Mouse (Mus musculus) limb, embryonic 10.5 days (tissue): ENCODE measurements around the gene Gse1. TPM values are rescaled to one million over a fixed set of nuclear protein-coding genes. Genes with fewer than 3 reads are reported as not detected.

Source experiments
- DNase-seq: peaks from one replicate; pipeline ENCODE4 v3.0.0-alpha.2; 2017; ENCODE audit warnings: low spot score
- H3K27ac ChIP-seq: fragments of 300-500 bp; sonication (generic); 2 replicates; pipeline ENCODE4 v1.5.1; 2016; ENCODE audit warnings: mild to moderate bottlenecking
- H3K27me3 ChIP-seq: fragments of 300-500 bp; sonication (generic); 2 replicates; pipeline ENCODE4 v1.6.1; 2016; ENCODE audit warnings: low read depth, mild to moderate bottlenecking; ENCODE audit not compliant: poor library complexity, severe bottlenecking
- H3K36me3 ChIP-seq: fragments of 300-500 bp; sonication (generic); 2 replicates; pipeline ENCODE4 v1.6.1; 2016; ENCODE audit warnings: mild to moderate bottlenecking, moderate library complexity
- H3K4me1 ChIP-seq: fragments of 300-500 bp; sonication (generic); 2 replicates; pipeline ENCODE4 v1.6.1; 2016
- H3K4me3 ChIP-seq: fragments of 300-500 bp; sonication (generic); 2 replicates; pipeline ENCODE4 v1.5.1; 2016; ENCODE audit warnings: mild to moderate bottlenecking, moderate library complexity
- H3K9me3 ChIP-seq: fragments of 300-500 bp; sonication (generic); replicated peaks from 2 replicates; pipeline ENCODE4 v1.6.1; 2016; ENCODE audit warnings: mild to moderate bottlenecking
- WGBS: fragments of 180-500 bp; shearing (Covaris S2); methylation state at CpG from one replicate; pipeline ENCODE4 v1.1.7; 2016; 5-methylcytosine and 5-hydroxymethylcytosine counted together
- polyA plus RNA-seq: library from polyadenylated mRNA; unstranded; fragments of >200 nt; fragmentation: Nextera tagmentation; extraction: Ambion mirVana; gene quantifications from 2 replicates; pipeline ENCODE4 v1.2.1, GENCODE M21; 2016

The Gse1 gene
- polyA plus RNA-seq, 1 experiment from 2014 or later = 6.7 TPM

DNA sequence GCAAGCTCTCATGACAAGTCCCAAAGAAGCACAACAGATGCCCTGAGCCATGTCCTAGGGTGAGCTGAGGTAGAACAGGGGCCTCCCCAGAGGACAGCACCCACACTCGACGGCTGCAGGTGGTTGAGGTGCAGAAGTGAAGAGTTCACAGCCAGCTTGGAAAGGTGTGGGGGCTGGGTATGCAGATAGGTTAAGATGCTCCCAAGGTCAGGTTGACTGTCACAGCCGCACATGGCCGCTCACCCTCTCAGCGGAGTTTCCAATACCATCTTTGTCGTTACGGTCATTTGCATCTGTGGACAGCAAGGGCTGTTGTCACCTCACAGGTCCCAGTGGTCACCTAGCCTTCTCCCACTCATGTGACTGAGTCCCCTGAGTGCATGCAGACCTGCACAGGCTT, 162.3 kb downstream of the Gse1 start:
- no peak for DNase-seq
- no peaks in the 10 kb centered on the region for H3K36me3 ChIP-seq
- peaks cover 50% of the 10 kb centered on the region for H3K27me3 ChIP-seq
- H3K4me1 ChIP-seq = peaks cover 60% of the 10 kb centered on the region
- no peaks in the 10 kb centered on the region for H3K9me3 ChIP-seq
- 91% methylated on average over 7 of the region's 7 CpGs for WGBS
- H3K4me3 ChIP-seq = no peak overlapping the region
- no peak overlapping the region for H3K27ac ChIP-seq

DNA sequence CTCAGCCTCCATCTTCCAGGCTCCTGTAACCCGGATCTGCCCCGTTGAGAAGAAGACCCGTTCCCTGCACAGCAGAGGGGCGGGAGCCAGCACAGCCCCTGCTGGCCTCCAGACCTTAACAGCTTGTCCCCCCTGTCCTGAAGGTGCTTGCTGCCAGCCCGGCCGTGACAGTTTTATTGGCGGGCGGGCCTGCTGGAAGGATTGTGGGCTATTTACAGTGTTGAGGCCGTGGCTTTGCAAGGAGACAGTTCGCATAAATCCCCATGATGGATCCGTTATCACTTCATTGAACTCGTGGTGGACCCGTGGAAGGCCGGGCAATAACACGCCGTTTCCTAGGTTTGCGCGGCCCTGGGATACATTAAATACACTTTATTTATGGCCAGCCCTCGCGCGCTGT, 163.6 kb downstream of the Gse1 start:
- no peak overlapping the region for H3K27ac ChIP-seq
- peaks cover 58% of the 10 kb centered on the region for H3K4me1 ChIP-seq
- peak overlapping the region; percentile 8 for H3K4me3 ChIP-seq
- no peaks in the 10 kb centered on the region for H3K9me3 ChIP-seq
- H3K36me3 ChIP-seq = no peaks in the 10 kb centered on the region
- WGBS = 13% methylated on average over 21 of the region's 21 CpGs
- DNase-seq = no peak
- H3K27me3 ChIP-seq = peaks cover 51% of the 10 kb centered on the region

DNA sequence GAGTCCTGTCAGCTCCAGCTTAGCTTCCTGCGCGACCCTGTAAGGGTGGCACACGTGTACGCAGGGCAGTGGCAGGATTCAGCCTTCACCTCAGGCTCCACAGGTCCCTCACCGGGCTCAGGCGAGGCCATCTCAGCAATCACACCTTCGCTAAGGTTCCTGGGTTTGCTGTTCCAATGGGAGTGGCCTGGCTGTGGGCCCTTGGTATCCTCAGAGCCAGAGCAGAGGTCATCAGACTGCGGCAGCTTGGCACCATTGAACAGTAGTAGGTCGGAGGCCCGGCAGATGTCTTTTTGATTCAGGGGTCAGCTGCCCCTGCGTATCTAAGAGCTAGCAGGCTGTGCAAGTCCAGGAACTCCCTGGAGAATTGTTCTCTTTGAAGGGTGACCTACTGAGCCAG, 164.8 kb downstream of the Gse1 start:
- H3K4me1 ChIP-seq = peaks cover 59% of the 10 kb centered on the region
- no peaks in the 10 kb centered on the region for H3K36me3 ChIP-seq
- no peak for DNase-seq
- H3K4me3 ChIP-seq = no peak overlapping the region
- no peaks in the 10 kb centered on the region for H3K9me3 ChIP-seq
- WGBS = 78% methylated on average over 11 of the region's 11 CpGs
- no peak overlapping the region for H3K27ac ChIP-seq
- peaks cover 54% of the 10 kb centered on the region for H3K27me3 ChIP-seq

DNA sequence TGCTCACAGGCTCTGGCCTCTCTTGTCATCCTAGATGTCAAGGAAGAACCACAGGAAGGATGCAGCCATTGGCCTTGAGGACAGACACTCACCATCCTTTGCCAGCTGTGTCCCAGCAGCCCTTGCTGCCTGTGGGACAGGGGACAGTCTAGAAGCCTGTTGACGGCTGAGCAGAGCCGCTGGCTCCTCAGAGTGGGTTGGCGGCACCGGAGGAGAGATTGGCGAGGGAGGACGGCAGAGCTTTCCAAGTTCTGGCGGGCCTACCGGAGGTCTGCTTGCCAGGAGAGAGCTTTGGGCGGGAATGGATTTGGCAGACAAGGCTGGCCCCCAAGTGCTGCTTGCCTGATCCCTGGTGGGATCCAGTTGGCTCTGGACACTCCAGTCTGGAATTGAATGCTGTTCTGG, 165.6 kb downstream of the Gse1 start:
- WGBS = 85% methylated on average over 9 of the region's 9 CpGs

DNA sequence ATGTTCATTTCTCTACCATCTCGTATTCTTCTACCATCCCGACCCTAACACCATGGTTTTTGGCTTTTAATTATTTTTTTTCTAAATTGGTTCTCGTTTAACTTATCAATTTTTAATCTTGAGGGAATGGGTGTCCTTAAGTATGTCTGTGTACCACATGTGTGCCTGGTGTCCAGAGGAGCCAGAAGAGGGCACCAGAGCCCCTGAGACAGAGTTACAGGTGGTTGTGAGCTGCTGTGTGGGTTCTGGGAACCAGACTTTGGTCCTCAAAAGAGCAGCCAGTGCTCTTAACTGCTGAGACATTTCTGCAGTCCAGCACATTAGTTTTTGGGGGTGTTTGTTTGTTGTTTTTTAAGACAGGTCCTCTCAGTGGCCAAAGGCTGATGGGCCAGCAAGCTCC, 167.6 kb downstream of the Gse1 start:
- 89% methylated on average over 3 of the region's 3 CpGs for WGBS
- no peak overlapping the region for H3K27ac ChIP-seq
- no peak for DNase-seq

More for the DNA sequence above, 165.6 kb downstream of the Gse1 start:
- H3K4me1 ChIP-seq = peaks cover 65% of the 10 kb centered on the region
- DNase-seq = no peak
- H3K27ac ChIP-seq = peak overlapping the region; percentile 4; the same call in 1 of the 2 replicates
- no peaks in the 10 kb centered on the region for H3K9me3 ChIP-seq
- peaks cover 55% of the 10 kb centered on the region for H3K27me3 ChIP-seq
- no peaks in the 10 kb centered on the region for H3K36me3 ChIP-seq
- no peak overlapping the region for H3K4me3 ChIP-seq

DNA sequence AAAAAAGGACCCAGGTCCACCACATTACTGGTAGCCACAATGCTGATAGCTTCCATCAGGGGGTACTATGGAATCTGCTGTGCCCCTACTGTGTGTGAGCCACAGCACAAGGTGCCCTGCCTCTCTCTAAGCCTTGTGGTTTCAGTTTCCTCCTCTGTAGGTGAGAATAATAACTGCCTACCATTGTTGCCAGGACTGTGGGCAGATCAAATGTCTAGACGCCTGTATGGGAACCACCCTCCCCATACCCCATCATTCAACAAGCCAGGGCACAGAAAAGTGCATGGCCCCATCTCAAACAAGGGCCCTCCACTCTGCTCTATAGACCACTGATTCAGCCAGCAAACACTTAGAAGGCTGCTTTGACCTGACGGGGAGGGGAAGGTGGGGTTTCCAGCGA, 168.5 kb downstream of the Gse1 start:
- no peak overlapping the region for H3K27ac ChIP-seq
- 63% methylated on average over 3 of the region's 3 CpGs for WGBS
- no peaks in the 10 kb centered on the region for H3K9me3 ChIP-seq
- no peak overlapping the region for H3K4me3 ChIP-seq
- peaks cover 66% of the 10 kb centered on the region for H3K4me1 ChIP-seq
- no peak for DNase-seq
- no peaks in the 10 kb centered on the region for H3K36me3 ChIP-seq
- H3K27me3 ChIP-seq = peaks cover 57% of the 10 kb centered on the region

More for the DNA sequence above, 167.6 kb downstream of the Gse1 start:
- Histone ChIP-seq H3K4me1 (peaks cover 71% of the 10 kb centered on the region), H3K36me3 (no peaks in the 10 kb centered on the region), H3K4me3 (no peak overlapping the region), H3K27me3 (peaks cover 63% of the 10 kb centered on the region), H3K9me3 (no peaks in the 10 kb centered on the region)

DNA sequence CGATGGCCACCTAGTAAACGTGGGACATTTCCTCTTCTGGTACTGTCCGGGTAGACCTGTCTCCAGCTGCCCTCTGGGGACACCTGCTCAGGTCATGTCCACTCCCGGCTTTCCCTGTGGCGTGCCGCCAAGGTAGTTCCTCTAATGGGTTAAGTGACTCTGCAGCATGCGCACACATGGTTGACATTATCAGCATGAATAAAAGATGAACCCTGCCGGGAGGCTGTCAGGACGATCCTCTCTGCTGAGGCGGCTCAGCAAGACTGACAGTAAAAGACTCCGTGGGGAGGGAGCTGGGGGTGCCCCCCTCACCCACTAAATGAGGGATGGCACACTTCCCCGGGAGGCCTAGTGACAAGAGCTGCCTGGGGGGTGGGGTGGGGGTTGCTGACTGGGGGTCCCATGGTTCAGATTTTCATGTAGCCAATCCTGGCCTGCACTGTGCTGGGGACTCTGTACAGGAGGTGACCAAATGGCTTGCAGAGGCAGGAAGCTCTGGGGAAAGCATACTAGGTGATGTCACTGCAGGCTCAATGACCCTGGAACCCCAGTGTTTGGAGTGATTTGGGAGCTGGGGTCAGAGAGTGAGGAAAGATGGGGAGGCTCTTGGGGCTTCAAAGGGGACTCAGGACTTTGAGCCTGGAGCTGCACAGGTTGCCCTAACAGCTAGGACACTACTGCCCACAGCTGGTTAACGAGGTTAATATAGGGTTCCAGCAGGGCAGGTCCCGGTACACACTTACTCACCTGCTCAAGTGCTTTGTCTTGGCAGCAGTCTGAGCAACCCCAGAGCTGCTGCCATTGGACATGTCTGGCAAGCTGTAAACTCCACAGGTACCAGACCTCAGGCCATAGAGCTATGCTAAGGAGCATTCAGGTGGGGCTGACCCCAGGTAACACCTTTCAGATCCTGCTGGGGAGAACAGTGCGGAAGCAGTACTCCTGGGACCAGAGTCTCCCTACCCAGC, 169.5 kb downstream of the Gse1 start:
- no peak overlapping the region for H3K4me3 ChIP-seq
- H3K36me3 ChIP-seq = no peaks in the 10 kb centered on the region
- peaks cover 49% of the 10 kb centered on the region for H3K27me3 ChIP-seq
- H3K4me1 ChIP-seq = peaks cover 62% of the 10 kb centered on the region
- DNase-seq = no peak
- WGBS = 53% methylated on average over 15 of the region's 15 CpGs
- 0 out of 2 replicates have a peak overlapping the region, but pooled peaks have one; percentile 17 for H3K27ac ChIP-seq
- H3K9me3 ChIP-seq = no peaks in the 10 kb centered on the region

DNA sequence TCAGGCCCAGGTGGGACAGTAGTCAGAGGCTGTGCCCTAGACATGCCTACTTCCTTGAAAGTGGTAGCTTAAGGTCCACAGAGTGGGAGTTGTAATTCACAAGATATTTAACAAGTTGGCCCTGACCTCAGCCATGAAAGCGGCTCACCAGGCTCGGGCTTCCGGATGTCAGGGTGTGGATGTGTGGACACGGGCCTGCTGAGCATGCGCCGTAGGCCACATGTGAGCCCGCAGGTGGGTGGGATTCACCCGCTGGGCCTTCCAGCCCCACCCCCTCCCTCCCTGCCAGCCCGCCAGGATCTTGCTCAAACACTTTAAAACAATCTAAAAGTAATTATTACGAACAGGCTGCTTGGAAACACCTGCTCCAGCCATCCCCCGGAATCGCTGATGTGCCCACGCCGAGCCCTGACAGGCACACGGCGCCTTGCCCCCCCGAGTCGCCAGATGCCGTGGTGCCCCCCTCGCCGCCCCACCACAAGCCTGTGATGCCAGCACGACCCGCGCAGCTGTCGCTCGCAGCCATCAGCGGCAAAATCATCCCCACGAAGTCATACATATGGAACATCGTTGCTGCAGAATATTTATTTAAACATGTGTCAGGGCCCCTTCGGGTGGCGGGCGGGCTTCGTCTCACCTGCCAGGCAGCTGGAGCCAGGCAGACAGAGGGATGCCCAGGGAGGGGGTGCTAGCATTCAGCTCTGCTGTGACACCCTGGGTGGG, 171.1 kb downstream of the Gse1 start:
- WGBS = 65% methylated on average over 33 of the region's 33 CpGs
- no peak for DNase-seq
- Histone ChIP-seq H3K27me3 (peaks cover 42% of the 10 kb centered on the region), H3K4me1 (peaks cover 60% of the 10 kb centered on the region), H3K4me3 (no peak overlapping the region), H3K36me3 (no peaks in the 10 kb centered on the region), H3K9me3 (no peaks in the 10 kb centered on the region), H3K27ac (no peak overlapping the region)

DNA sequence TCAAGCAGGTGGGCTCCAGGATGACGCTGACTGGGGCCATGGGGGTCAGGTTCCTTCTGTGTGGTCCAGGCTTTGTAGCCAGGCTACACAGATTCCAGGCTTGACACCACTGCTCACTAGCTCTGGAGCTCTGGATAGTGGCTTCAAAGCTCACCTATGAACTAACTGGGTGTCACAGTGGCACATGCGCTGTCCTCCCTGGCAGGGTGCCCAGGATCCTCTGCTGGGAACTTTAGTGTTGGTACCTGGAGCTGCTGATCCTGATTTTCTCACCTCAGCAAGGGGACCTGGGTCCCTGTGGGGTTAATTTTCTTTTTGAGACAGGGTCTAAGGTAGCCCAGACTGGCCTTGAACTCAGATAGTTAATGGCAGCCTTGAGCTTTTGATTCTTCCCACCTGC, 173.0 kb downstream of the Gse1 start:
- WGBS = 76% methylated on average over 2 of the region's 2 CpGs
- DNase-seq = no peak
- Histone ChIP-seq H3K27me3 (peaks cover 54% of the 10 kb centered on the region), H3K4me1 (peaks cover 71% of the 10 kb centered on the region), H3K4me3 (no peak overlapping the region), H3K27ac (no peak overlapping the region), H3K9me3 (no peaks in the 10 kb centered on the region), H3K36me3 (no peaks in the 10 kb centered on the region)

DNA sequence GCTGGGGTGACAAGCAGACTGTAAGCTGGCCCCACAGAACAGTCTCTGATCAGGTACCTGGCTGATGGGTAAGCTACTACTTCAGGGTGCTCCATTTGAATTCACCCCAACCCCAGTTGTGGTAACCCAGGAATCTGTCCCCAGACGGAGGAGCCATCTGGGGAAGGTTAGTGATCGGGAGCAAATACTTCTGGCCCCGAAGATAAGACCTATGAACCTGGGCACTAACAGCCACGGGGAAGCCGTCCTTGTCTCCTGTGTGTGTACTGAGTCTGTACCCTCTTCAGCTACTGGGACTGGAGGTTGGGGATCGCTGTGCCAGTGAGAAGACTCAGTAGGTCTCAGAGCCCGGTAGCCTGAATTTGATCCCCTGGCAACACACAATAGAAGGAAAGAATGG, 173.5 kb downstream of the Gse1 start:
- H3K27me3 ChIP-seq = peaks cover 59% of the 10 kb centered on the region
- DNase-seq = no peak
- no peak overlapping the region for H3K4me3 ChIP-seq
- no peak overlapping the region for H3K27ac ChIP-seq
- 87% methylated on average over 7 of the region's 7 CpGs for WGBS
- H3K9me3 ChIP-seq = no peaks in the 10 kb centered on the region
- peaks cover 75% of the 10 kb centered on the region for H3K4me1 ChIP-seq
- no peaks in the 10 kb centered on the region for H3K36me3 ChIP-seq

DNA sequence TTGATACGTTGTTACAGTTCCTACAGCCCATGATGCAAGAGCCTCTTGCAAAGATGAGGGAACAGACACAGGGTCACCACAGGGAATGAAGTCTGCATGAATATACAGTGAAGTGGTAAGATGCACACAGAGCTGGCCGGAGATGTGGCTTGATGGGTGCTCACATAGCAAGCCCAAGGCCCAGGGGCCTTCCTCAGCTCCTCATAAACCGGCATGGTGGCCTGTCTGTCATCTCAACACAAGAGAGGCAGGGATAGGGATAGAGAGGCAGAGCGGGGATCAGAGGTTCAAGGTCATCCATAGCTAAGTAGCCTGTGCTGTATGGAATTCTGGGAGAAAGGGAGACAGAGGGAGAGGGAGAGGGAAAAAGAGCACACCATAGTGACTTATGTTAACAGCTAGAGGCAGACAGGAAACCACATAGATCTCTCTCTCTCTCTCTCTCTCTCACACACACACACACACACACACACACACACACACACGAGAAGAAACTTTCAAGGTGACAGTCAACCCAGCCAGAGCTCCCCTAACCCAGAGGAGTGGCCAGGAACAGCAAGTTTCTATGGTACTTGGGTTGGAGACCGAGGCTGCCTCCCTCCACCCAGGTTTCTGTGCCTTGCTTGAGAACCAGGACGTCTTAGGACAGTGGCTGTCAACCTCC, 175.5 kb downstream of the Gse1 start:
- peaks cover 51% of the 10 kb centered on the region for H3K27me3 ChIP-seq
- H3K9me3 ChIP-seq = no peaks in the 10 kb centered on the region
- no peaks in the 10 kb centered on the region for H3K36me3 ChIP-seq
- WGBS = 83% methylated on average over 7 of the region's 7 CpGs
- H3K4me1 ChIP-seq = peaks cover 75% of the 10 kb centered on the region
- DNase-seq = no peak
- H3K4me3 ChIP-seq = no peak overlapping the region
- 0 out of 2 replicates have a peak overlapping the region, but pooled peaks have one; percentile 2 for H3K27ac ChIP-seq

DNA sequence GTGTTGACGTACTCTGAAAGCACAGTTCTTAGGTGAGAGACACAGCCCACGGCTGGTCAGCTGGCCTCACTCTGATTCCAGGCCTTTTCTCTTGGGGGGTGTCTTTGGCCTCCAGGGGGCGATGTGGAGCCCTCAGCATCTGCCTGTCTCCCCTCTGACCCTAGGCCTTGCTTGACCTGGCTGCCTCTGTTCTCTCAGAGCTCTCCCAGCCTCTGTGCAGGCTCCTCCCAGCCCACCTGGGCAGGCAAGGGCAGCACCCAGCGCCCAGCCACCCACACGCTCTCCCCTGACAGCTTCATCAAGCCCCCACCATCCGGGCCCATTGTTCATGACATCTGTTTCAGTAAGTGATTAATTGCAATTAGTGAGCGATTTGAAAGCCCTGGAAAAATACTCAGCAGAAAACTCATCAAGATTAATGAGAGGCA, 176.4 kb downstream of the Gse1 start:
- Histone ChIP-seq H3K9me3 (no peaks in the 10 kb centered on the region), H3K27ac (0 out of 2 replicates have a peak overlapping the region, but pooled peaks have one; percentile 2), H3K4me1 (peaks cover 75% of the 10 kb centered on the region), H3K4me3 (no peak overlapping the region), H3K36me3 (no peaks in the 10 kb centered on the region), H3K27me3 (peaks cover 51% of the 10 kb centered on the region)
- peak; percentile 75 for DNase-seq
- WGBS = 42% methylated on average over 7 of the region's 7 CpGs
